ENCODE assay signal across 10 mouse cellular contexts in genomic region chr7:130887946-130888345, GRCm38 (mm10). TPM values are rescaled to one million over a fixed set of nuclear protein-coding genes. Genes with fewer than 3 reads are reported as not detected.
A peak's percentile ranks its signal among the peaks of the same experiment; 100 is the strongest.
DNase-seq lines count a peak whose midpoint lies in the region; ATAC-seq and TF ChIP-seq lines count a peak whose summit lies in the region.
"Had no signal": no experiment of that assay in that cellular context is flagged by ENCODE, and none has a peak within 500 bp of the region (broad histone marks: within the 10 kb centered on the region; RNA-seq: fewer than 3 reads in every experiment).

No protein-coding gene starts in this region.

- no peak overlapping the region for H3K9ac ChIP-seq in kidney, embryonic 16.5 days (replicated peaks; ENCODE audit: low read length)
- H3K9ac ChIP-seq: hindbrain, embryonic 15.5 days had no signal

- no peak for ATAC-seq in kidney, embryonic 16.5 days (ENCODE audit: low FRiP score, low TSS enrichment)

- H3K27ac ChIP-seq in gastrocnemius, adult 2 months: peak overlapping the region; percentile 68
- peak overlapping the region; percentile 49; the same call in 1 of the 2 replicates for H3K27ac ChIP-seq in testis, adult 2 months (ENCODE audit: control insufficient read depth, insufficient read depth, low read depth, low read length)
- H3K27ac ChIP-seq in kidney, embryonic 16.5 days (ENCODE audit: low read length): no peak overlapping the region
- H3K27ac ChIP-seq: hindbrain, embryonic 15.5 days had no signal

- H3K9me3 ChIP-seq in kidney, embryonic 16.5 days (ENCODE audit: low read length): no peaks in the 10 kb centered on the region
- H3K9me3 ChIP-seq: hindbrain, embryonic 15.5 days had no signal

- H3K4me3 ChIP-seq in gastrocnemius, adult 2 months: peak overlapping the region; percentile 16; the same call in 1 of the 2 replicates
- no peak overlapping the region for H3K4me3 ChIP-seq in testis, adult 2 months (ENCODE audit: control insufficient read depth, low read depth, low read length)
- no peak overlapping the region for H3K4me3 ChIP-seq in kidney, embryonic 16.5 days (ENCODE audit: low read length)
- H3K4me3 ChIP-seq: hindbrain, embryonic 15.5 days had no signal

- no peaks in the 10 kb centered on the region for H3K36me3 ChIP-seq in testis, adult 2 months (ENCODE audit: control insufficient read depth, insufficient read depth, low read length)
- H3K36me3 ChIP-seq in kidney, embryonic 16.5 days (ENCODE audit: insufficient read depth, low read length): peaks cover 22% of the 10 kb centered on the region

- intact Hi-C loops in gastrocnemius, adult 2 months (cut with DNase I): no loop called here
- intact Hi-C loops in gastrocnemius, postnatal 14 days (cut with DNase I; ENCODE audit: low total_unique reads): no loop called here
- intact Hi-C loops in left cerebral cortex, postnatal 36 days (cut with DNase I): no loop called here

- no peaks in the 10 kb centered on the region for H3K27me3 ChIP-seq in testis, adult 2 months (ENCODE audit: control insufficient read depth, insufficient read depth, low read length)
- H3K27me3 ChIP-seq in kidney, embryonic 16.5 days (ENCODE audit: insufficient read depth, low read length): no peaks in the 10 kb centered on the region
- H3K27me3 ChIP-seq: hindbrain, embryonic 15.5 days had no signal

- TF ChIP-seq POLR2A in testis, adult 2 months (IDR thresholded peaks at IDR 0.05; ENCODE audit: control insufficient read depth, low read depth, low read length): no peak

- peaks cover 5% of the 10 kb centered on the region; the same call in 1 of the 2 replicates for H3K4me1 ChIP-seq in testis, adult 2 months (ENCODE audit: control insufficient read depth, insufficient read depth, low read length)
- H3K4me1 ChIP-seq in kidney, embryonic 16.5 days (ENCODE audit: insufficient read depth, low read length): no peaks in the 10 kb centered on the region

- H3K4me2 ChIP-seq in kidney, embryonic 16.5 days (replicated peaks; ENCODE audit: low read depth, low read length): no peak overlapping the region
- H3K4me2 ChIP-seq: hindbrain, embryonic 15.5 days had no signal

- TF ChIP-seq CTCF in gastrocnemius, adult 2 months (IDR thresholded peaks at IDR 0.05): no peak
- TF ChIP-seq CTCF in testis, adult 2 months (IDR thresholded peaks at IDR 0.05; ENCODE audit: control insufficient read depth, insufficient read depth, insufficient replicate concordance, low read depth, low read length): no peak

- WGBS in kidney, embryonic 16.5 days: 66% methylated on average over 3 of the region's 3 CpGs

- no peak for DNase-seq in gastrocnemius, adult 2 months
- no peak for DNase-seq in gastrocnemius, postnatal 14 days
- DNase-seq in testis, postnatal 10 days (ENCODE audit: low spot score): no peak
- peak; percentile 40 to 49 for DNase-seq in left cerebral cortex, postnatal 36 days (ENCODE audit: low spot score in 2 of 2)
- peak; percentile 50 for DNase-seq in telencephalon, adult 2 months (ENCODE audit: low read depth, low spot score)
- DNase-seq in spleen, adult 18-20 months: no peak
- DNase-seq: adrenal gland, adult 8-10 months had no signal

RNA-seq across cellular contexts. Expression of gene Plekha1, which starts 22.4 kb away (rescaled TPM):
- total RNA-seq in gastrocnemius, adult 2 months (2021): 10 to 100 TPM; 23.4 to 28.2 TPM
- total RNA-seq in gastrocnemius, postnatal 14 days (2021): 10 to 100 TPM; 23.8 to 29.4 TPM
- polyA plus RNA-seq in testis, adult 2 months (2012; rRNA removed): 6.7 and 6.9 TPM in 2 replicates
- 100 to 1,000 TPM in 1 of 2 experiments, 10 to 100 TPM in 1; 82.7 to 107 TPM for total RNA-seq in left cerebral cortex, postnatal 36 days (2021)
- polyA plus RNA-seq in kidney, embryonic 16.5 days (2015; fragmentation: Nextera tagmentation; extraction: Ambion mirVana): 91.6 and 101 TPM in 2 replicates

RNA-seq across cellular contexts. Expression of gene Htra1, which starts 48.0 kb away (rescaled TPM):
- total RNA-seq in gastrocnemius, adult 2 months (2021): 10 to 100 TPM; 23.9 to 32.6 TPM
- 10 to 100 TPM; 65.3 to 77.2 TPM for total RNA-seq in gastrocnemius, postnatal 14 days (2021)
- 6.7 and 7.3 TPM in 2 replicates for polyA plus RNA-seq in testis, adult 2 months (2012; rRNA removed)
- 100 to 1,000 TPM; 228 to 243 TPM for total RNA-seq in left cerebral cortex, postnatal 36 days (2021)
- 8.3 and 13.4 TPM in 2 replicates for polyA plus RNA-seq in kidney, embryonic 16.5 days (2015; fragmentation: Nextera tagmentation; extraction: Ambion mirVana)

Comparison
In these comparisons a context has a peak if more than half of its experiments do, and no peak if none do; other contexts are left out.
1. DNase-seq: peak in left cerebral cortex, postnatal 36 days (2 of 2) and telencephalon, adult 2 months (single experiment); none in gastrocnemius, adult 2 months (single experiment), gastrocnemius, postnatal 14 days (single experiment), testis, postnatal 10 days (single experiment) and spleen, adult 18-20 months (0 of 2).